Mouse (Mus musculus) left cerebral cortex, postnatal 25 days (tissue): ENCODE measurements around the gene Man1c1. TPM values are rescaled to one million over a fixed set of nuclear protein-coding genes. Genes with fewer than 3 reads are reported as not detected.

ENCODE experiments used
- DNase-seq, 2 experiments: peaks; one replicate each; pipeline ENCODE4 v3.0.0; 2022; ENCODE audit warnings: low spot score in 2 of 2, mixed read lengths in 1 of 2
- intact Hi-C: fragments of 180-260 bp; cut with DNase I; formaldehyde crosslinking; loops from one replicate; pipeline ENCODE4 v1.15.1; 2025
- total RNA-seq, 2 experiments: library from RNA; stranded (reverse); gene quantifications; 2 replicates each; pipeline ENCODE4 v1.2.3; 2021

Gene Man1c1
- 10 to 100 TPM; 42.3 to 42.7 TPM for total RNA-seq

DNA sequence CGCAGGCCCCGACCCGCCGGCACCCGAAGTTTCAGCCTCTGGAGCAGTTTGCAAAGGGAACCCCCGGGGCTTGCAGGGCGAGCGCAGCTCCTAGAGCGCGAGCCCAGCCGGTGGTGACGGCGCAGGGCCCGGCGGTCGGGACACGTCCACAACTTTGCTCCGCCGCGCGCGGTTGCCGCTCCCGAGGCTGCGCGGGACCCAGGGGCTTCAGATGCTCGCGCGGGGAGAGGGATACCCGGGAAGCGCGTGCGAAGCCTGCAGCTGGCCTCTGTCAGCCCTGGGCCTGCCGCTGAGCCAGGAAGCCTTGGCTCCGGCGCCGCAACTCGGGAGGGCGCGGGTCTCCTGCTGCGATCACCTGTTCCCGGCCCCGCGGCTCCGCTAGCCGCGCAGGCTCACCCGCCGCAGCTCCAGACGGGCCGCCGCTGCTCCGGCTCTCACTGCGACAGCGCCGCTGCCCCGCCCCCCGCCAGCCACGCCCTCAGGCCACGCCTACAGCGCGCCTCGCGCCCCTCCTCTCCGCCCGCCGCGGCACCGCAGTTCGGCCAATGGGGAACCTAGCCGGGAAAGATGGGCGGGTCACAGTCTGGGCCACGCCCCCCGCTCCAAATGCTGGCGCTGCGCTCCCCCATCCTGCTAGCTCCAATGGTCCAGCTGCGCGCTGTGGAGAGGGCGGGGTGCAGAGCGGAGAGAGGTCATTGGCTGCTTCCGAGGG lies at the start of gene Man1c1:
Gene Man1c1, minus strand, starts transcription at position 456 of the 712 bp plus-strand sequence.
- DNase-seq = peak; percentile 99
- intact Hi-C loops = loop anchor here (2.0 to 5.0 kb wide), 3 partner anchors 72 to 161 kb away; partner anchors contain the start of gene Selenon

DNA sequence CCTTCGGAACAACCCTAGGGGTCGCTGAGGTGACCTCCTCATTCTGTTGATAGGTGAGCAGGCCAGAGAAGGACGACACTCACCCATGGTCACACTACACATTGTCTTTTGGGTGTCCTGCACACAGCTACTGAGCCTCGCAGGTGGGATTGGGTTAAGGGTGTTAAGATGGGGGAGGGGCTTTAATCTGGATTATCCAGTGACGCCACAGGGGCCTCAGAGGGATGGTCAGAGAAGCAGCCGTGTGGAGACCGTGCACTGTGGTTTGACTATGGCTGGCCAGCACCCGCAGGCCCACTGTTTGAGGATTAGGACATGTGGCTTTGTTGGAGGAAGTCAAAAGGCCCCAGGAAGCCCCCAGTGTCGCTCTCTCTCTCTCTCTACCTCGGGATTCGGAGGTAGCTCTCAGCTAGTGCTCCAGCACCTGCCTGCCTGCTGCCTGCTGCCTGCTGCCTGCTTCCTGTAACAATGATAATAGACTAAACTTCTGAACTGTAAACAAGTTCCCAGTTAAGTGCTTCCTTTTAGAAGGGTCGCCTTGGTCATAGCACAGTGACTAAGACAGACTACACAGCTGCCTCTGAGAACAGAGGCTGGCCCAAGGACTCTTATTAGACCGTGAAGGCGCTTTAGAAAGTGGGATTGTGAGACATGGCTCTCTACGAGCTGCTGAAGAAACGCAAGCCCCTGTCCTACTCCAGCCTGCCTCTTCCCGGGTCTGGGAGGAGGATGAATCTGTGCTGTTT lies 49.6 kb upstream of the Man1c1 start:
- no peak for DNase-seq
- intact Hi-C loops = no loop called here

DNA sequence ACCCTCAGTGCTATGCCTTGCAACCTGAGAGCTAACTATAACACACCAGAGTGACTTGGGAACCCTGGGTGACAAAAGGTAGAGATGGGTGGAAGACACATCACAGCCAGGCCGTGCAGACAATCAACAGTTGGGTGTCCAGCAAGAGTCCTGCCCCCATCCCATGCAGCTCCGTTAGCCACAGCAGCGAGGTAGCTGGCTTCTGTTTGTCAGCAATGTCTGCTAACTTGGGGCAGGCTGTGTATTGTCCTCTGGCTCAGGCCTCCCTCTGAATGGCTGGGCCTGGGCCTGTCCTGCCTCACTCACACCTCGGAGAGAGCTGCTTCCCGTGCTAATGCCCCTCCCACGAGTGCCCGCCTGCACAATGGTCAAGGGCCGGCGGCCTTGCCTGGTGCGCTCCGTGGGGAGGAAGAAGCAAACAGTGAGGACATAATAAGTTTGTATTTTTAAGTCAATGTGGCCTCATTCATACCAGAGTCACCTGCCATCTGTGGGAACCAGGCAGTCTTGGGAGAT lies 48.9 kb upstream of the Man1c1 start:
- no peak for DNase-seq
- intact Hi-C loops = no loop called here

DNA sequence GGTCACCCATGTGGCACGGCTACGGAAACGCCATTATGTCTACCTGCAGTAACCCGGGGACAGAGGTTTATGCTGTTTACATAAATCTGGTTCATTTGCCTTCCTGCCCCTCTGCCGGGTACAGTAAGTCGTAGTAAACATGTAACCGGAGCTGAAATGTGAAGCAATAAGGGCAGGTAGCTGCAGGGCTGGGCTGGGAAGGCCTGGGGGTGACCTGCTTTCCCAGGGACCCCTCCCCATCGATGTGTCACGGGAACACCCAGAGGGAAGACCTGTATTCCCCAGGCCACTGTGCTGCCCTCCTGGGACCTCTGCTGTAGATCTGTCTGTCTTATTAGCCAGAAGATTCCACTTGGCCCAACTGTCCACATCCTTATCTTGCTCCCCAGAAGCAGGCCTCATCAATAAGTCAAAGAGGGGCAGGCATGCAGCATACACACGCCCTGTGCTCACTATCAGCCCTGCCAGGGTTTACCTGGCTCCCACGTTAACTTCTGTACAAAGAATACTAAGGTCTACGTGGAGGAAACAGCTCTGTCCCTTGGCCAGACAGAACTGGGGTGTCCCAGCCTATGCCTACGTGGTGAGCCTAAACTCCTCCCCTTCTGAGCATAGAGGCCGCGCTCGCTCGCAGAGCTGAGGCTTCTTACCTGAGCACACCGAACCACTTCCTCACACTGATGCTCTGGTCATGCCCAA lies 47.7 kb upstream of the Man1c1 start:
- intact Hi-C loops = no loop called here
- no peak for DNase-seq

DNA sequence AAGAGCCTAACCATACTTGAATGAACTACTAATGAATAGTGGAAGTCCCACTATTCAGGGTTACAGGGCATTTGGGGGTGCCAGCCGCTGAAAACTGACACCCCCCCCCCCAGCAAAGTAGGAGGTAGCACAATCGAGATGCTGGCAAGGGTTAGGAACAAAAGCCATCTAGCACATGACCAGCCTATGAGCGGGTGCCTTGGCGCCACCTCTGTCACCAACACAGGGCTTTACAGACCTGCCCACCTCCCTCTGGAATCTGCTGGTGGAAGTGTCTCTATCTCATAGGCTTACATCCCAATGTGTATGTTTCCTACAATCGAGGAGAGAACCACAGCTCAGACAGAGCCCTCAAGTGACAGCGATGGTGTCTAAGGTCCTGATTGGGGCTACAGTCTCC lies 46.7 kb upstream of the Man1c1 start:
- DNase-seq = no peak

DNA sequence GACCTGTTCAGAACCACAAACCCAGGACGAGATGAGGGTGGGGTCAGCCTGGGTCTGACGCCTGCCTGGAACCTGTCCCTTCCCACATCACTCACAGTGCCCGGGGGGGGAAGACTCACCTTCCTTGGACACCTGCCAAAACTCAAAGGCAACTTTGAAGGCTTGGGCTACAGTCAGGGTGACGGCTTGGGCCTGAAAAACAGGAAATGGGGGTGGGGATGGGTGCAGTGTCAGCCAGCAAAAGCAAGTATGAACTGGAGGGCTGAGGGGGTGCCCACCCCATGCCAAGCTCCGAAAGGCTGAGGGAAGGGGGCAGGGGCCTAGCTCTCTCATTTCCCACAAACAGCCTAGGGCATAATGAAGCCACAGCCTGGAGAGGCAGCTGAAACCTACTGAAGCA lies 46.2 kb upstream of the Man1c1 start:
- no peak for DNase-seq
- intact Hi-C loops = no loop called here

More for the DNA sequence above, 46.7 kb upstream of the Man1c1 start:
- intact Hi-C loops = no loop called here

DNA sequence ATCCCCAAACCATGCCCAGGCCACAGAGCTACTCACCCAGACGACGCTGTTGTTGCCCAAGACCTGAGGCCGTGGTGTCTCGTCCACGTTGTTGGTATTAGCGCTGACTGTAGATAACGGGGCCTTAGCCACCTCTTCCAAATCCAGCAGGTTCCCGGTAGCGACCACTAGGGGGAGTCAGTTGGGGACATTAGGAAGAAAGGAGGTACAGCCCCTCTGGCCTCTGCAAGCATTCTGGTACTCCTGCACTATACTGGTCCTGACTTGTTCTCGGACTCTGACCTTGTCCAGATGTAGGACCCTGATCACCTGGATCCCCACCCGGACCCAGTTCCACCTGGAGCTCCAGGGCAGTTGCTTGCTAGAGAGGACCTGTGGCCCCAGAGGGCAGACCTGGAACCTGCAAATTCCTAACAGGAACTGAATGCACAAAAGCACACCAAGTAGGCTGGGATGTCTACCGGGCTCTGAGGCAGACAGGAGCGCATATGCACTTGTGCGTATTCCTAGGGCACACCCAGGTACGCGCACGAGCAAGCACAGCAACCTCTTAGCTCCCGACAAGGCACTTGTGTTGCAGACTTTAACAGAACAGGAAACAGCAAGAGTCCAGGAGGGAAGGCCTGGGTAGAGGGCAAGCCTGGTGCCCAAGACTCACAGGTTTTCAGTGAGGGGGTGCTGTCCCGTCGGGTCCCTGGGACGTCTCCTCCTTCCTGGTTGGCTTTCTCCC lies 45.4 kb upstream of the Man1c1 start:
- DNase-seq = no peak
- intact Hi-C loops = no loop called here

DNA sequence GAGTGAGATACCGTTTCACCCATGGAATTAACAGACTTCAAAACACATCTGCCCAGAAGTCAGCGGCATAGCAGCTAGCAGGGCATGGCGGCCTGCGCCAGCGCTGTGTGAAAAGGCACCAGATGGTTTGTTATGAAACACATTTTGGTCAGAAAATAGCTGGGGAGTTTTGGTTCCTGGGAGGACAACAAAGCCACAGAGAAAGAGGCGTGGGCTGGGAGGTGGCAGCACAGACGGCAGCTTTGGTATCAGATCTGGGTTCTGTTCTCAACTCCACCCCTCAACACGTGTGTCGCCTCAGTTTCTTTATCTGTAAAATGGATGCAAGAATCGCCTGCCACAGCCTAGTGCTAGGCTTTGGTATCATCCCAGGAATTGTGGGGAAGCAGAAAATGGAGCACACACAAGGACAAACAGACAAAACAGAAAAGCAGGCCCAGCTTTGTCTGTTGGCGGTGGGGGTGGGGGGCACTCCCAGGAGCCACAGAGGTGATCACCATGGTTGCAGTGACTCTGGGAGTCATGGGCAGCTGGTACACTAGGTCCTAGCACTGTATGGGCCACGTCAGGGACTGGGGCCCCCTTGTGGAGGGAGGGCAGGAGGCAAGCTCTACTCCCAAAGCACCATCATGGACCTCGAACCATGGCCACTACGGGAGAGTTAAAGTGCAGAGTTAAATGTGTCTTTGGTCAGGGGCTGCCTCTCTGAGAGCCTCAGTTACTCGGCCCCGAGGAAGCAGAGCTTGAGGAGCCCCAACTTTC lies 42.0 kb upstream of the Man1c1 start:
- intact Hi-C loops = no loop called here

DNA sequence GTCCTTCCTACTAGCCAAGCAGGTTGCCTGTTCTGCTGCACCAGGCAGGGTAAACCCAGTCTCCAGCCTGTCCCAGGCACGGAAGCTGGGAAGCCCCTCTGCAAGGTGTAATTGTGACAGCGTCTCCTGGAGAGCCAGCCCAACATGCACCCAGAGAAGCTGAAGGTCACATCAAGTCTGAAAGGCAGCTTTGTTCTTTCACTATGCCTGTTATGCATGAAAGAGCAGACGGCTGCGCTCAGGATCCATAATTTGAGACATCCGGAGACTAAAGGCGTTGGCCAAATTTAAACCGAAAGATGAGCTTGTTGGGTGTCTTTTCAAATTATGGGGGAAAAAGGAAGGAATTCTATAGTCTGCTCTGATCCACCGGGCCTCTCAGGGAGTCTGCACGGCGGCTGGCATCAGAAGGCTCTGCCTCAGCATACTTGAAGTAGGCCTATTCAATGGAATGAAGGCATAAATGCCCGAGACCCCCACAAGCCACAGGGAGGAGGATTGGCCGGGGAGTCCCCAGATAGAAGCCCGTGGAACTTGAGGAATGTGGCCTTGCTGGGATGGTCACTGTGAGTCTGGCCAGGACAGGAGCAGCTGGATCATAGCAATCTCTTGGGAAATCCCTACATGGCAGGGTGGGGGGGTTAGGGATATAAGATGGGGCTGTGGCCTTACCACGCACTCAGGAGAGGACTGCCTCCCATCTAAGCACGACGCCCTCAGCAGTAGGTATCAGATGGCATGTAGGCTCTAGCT lies 40.0 kb upstream of the Man1c1 start:
- no peak for DNase-seq
- intact Hi-C loops = no loop called here

More for the DNA sequence above, 42.0 kb upstream of the Man1c1 start:
- peak; percentile 73 to 95 for DNase-seq

DNA sequence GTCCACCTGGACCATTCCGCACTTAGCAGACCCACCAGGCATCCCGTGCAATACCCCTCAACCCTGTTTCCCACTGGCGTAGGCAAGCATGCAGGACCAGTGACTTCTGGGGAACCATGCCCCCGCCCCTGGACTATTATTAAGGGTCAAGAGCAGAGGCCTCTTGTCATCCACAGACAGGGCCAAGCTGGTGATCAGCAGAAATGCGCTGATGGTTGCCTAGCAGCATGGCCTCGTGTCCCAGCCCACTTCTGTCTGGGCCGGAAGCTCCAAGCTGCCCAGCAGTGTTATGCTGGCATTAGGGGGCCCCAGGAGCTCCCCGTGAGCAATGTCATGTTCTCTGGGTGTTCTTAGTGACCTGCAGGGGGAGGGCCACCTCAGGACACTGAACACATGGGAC lies 37.9 kb upstream of the Man1c1 start:
- DNase-seq = no peak
- intact Hi-C loops = no loop called here

DNA sequence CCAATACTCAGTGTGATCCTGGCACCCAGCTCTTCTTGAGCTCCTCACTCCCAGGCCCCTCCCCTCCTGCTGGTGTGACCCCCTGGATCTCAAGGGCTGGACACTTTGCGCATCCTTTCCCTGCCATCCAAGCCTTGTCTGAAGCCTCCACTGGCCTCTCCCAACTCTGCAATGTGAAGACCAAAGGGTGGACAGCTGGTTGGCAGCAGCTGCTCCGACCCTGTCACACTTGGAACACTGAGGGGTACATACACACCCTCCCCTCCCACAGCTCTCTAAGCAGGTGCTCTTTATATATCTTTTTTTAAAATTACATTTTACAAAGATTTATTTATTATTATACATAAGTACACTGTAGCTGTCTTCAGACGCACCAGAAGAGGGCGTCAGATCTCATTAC lies 36.1 kb upstream of the Man1c1 start:
- no peak for DNase-seq
- intact Hi-C loops = no loop called here

DNA sequence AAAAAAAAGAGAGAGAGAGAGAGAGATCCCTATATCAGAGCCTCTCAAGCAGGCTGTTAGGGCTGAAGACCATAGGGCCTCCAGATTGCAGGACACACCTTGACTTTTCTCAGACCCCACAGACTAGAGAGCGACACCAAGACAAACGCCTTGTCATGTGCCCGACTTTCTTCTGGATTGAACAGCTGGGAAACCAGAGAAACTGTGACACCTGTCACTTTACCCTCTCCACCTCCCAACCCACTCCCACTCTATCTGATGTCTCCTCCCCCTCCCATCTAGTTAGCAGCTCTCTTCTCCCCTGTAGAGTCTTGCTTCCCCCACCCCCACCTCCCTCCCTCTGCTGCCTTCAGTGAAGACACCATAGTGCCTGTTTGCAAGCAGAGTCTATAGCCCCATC lies 35.4 kb upstream of the Man1c1 start:
- intact Hi-C loops = no loop called here
- no peak for DNase-seq

DNA sequence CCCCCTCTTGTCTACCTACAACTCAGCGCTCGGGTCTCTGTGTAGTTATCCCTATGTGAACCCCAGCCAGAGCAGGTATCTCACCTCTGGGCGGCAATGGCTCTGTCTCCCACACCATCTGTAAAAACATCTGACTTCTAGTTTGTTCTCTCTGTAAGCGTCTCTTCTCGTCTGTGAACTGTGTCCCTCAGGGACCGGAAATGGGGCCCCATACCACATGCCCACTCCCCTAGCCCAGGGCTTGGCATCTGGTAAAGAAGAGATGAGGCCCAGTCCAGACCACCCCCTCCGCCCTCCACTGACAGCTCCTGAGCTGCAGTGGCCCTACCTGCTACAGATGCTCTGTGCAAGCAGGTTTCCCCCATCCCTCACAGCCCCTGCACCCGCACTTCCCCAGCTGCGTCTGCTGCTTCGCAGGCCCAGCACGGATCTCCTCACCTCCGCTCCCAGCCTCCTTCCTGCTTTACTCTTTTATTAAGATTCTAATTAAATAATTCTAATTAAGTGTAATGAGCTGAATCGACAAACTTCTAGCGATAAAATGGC lies 33.3 kb upstream of the Man1c1 start:
- intact Hi-C loops = no loop called here

DNA sequence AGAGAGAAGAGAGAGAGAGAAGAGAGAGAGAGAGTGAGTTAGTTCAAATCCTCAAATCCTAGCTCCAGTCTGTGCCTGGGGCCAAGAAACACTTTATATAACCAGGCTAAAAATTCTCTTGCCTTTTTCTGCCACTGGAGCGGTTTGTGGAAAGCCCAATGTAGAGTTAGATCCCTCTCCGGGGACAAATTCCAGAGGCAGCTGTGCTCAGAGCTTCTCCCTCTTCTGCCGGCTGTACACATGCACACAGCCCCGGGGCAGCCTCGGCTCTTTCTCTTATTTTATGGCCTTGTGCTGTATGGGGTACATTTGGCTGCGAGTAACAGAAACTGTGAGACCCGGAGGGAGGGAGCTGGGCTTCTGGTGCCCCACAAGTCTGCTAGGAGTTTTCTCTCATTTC lies 32.1 kb upstream of the Man1c1 start:
- DNase-seq = peak; percentile 52 to 87
- intact Hi-C loops = no loop called here

More for the DNA sequence above, 33.3 kb upstream of the Man1c1 start:
- DNase-seq = no peak

DNA sequence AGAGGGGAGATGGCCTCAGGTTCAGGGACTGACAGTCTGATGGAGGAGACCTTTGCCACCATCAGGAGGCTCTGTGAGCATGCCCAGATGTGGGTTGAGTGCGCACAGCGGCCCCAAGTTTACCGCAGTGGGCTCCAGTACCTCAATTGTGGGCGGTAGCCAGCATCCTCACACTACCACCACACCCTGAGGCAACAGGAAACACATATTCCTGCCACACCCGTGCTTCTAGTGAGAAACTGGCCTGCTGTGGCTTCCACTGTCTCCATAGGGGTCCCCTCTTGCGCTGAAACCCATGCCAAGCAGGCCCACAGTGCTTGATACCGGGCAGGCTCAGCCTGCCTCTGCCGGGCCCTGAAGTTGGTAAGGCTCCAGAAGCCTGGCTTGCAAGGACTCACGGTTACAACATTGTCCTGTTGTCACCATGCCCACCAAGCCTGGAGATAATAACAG lies 30.6 kb upstream of the Man1c1 start:
- intact Hi-C loops = no loop called here
- DNase-seq = no peak

DNA sequence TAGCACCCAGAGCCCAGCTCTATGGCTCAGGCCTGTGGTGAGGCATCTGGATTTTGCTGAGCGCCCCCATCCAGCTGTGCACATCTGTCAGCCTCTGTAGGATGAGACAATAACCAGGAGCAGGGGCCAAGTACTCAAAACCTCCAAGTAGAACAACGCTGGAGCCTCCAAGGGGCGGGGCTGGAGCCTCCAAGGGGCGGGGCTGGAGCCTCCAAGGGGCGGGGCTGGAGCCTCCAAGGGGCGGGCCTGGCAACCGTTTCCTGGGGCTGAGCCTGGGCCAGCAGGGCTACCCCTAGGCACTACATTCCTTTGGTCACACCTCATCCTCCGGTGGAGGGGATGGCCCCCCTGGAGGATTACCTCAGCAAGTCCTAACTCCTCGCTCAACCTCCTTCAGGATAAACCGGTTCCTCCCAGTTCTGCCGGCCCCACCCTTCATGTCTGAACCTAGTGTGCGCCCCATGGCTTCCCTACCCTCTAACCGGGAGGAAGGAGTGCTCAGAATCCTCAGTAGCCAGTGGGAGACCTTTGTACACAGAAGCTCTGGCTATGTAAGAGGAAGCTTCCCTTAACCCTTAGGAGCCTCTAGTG lies 30.0 kb upstream of the Man1c1 start:
- no peak for DNase-seq
- intact Hi-C loops = no loop called here

DNA sequence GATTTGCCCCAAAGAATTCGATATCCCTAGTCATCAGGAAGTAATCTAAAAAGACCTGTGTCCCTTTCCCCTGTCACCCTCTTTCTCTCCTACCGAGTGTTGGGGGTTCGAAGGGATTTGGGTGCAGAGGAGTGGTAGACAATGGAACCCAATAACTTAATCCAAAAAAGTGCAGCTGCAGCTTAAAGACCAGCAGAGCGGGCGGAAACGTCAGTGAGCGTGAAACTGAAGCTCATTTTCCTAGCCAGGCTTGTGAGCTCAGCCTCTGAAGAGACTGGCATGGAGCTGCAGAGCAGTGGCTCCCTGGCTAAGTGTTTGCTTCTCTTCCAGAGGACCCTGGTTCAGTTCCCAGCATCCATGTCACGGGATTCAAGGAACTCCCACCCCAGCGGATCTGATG lies 29.3 kb upstream of the Man1c1 start:
- DNase-seq = no peak
- intact Hi-C loops = no loop called here

DNA sequence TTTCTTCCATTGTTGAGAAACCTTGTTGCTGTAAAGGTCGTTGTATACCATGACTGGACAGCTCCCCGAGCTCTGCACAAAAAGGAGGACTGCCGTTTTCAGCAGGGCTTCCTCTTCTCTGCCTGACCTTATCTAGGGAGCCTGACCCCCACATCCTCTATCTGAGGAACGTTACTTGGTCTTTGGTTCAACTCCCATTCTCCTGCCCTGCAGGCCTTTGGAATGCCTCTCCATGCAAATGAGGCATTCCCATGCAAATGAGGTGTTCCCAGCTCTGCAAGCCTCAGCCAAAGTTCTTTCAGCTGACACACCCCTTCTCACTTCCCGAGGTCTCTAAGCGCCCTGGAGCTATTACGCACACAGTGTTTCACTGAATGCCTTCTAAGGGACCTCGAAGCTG lies 26.0 kb upstream of the Man1c1 start:
- DNase-seq = no peak
- intact Hi-C loops = no loop called here
